ENCODE assay signal across 17 mouse cellular contexts in the genomic region with DNA sequence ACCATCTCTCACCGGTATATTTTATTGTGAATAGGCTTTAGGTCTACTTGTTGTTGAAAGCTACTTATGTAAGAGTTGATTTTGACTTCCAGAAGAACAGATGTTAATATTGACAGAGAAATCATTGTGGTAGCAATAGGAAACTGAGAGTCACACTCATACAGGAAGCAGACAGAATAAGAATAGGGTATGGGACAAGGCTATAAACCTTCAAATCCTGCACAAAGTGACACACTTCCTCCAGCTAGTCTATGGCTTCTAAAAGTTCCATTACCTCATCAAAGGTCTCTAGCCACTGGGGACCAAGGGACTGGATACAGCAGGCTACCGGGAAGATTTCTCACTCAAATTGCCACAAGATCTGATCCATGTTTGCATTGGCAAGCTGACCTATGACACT.
"Had no signal": no experiment of that assay in that cellular context is flagged by ENCODE, and none has a peak within 500 bp of the region (broad histone marks: within the 10 kb centered on the region; RNA-seq: fewer than 3 reads in every experiment).

No protein-coding gene starts in this region.

- ATAC-seq: liver, embryonic 12.5 days; liver, postnatal 0 days; lung, postnatal 0 days; midbrain, embryonic 13.5 days; midbrain, embryonic 15.5 days; midbrain, embryonic 16.5 days had no signal

- DNase-seq: left cerebral cortex, postnatal 4 days; liver; liver, embryonic 13.5 days; liver, postnatal 0 days; lung, adult 18-20 months; lung, adult 2 months; lung, embryonic 14.5 days; lung, postnatal 10 days; lung, postnatal 14 days; lung, postnatal 36 days; lung, postnatal 4 days; midbrain, embryonic 14.5 days had no signal
